Mouse (Mus musculus): ENCODE measurements around the gene Cog8.
"Not testable (repeated sequence)": the region's sequence is repeated elsewhere in the genome, so short reads cannot be mapped to it uniquely, and the experiment has no call there.

Cog8 gene

DNA sequence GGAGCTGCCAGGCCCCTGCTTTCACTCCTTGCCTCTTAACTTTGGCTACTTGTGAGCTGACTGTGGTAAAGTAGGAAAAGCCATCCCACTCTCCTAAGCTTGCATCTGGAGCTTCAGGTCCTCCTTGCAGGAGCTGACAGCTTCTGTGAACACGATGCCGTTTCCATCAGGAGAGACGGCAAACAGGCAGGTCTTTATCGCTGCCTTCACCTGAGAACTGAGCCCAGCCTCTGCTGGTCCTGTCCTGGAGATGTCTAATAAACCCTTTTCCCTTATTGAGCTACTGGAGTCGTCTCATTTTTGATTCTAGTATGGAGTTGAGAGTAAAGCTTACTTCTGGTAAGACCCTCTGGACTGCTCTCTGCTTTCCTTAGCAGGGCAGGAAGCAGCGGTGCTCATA is 11.0 kb downstream of the Cog8 start:
- DNase-seq (ENCODE audit: low spot score in 2 of 2), result no peak

DNA sequence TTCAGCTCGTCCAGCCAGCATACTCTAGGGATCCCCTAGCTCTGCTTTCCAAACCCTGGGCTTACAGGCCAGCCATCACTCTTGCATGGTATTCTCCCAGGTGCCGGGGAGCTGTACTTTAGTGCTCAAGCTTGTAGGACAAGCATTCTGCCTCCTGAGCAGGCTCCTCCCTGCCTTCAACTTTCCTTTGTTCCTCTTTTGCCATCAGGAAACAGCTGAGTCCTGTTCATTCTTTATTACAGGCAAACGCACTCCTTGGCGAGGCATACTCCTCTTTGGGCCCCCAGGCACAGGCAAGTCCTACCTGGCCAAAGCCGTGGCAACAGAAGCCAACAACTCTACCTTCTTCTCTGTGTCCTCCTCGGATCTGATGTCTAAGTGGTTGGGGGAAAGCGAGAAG is 15.9 kb downstream of the Cog8 start:
- no peak for DNase-seq (ENCODE audit: low spot score in 2 of 2)

DNA sequence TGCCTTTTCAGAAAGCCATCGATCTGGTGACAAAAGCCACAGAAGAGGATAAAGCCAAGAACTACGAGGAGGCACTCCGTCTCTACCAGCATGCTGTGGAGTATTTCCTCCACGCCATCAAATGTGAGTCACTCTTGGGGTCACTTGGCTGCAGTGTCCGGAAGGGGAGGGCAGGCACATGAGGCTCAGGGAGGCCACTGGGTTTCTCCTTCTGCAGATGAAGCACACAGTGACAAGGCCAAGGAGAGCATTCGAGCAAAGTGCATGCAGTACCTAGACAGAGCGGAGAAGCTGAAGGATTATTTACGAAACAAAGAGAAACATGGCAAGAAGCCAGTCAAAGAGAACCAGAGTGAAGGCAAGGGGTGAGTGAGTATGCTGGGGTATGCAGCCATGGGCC is 19.9 kb downstream of the Cog8 start:
- DNase-seq (ENCODE audit: low spot score in 2 of 2), result no peak

GRCm38 (mm10) chr8:107035641-107036040 is 20.8 kb downstream of the Cog8 start:
- DNase-seq (ENCODE audit: low spot score in 2 of 2), result no peak

GRCm38 (mm10) chr8:107033609-107034008 is 22.9 kb downstream of the Cog8 start:
- not testable (repeated sequence) for DNase-seq (ENCODE audit: low spot score in 2 of 2)

GRCm38 (mm10) chr8:107031577-107032090 is 24.9 kb downstream of the Cog8 start:
- DNase-seq (ENCODE audit: low spot score in 2 of 2), result no peak

- peak; percentile 96 to 99 for DNase-seq (ENCODE audit: low spot score in 2 of 2)
Observed at GRCm38 (mm10) chr8:107030650-107031576, 25.6 kb downstream of the Cog8 start, which contains the start of gene Vps4a. Gene Vps4a, plus strand, starts transcription at chr8:107031222.

DNA sequence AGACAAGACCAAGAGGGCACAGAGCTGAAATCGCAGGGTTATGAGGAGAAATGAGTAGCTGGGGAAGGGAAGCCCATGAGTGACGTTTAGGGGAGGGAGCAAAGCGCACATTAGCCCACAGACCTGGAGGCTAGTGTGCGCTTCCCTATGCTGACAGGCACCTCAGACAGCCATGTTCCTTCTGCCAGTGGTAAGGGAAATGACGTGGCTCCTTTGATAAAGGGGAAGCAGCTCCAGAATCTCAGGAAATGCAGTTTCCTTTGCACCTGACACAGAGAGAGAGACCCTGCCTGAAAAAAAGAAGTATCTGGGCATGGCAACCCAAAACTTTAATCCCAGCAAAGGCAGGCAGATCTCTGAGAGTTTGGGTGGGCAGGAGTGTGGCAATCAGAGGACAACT is 26.4 kb downstream of the Cog8 start:
- no peak for DNase-seq (ENCODE audit: low spot score in 2 of 2)

DNA sequence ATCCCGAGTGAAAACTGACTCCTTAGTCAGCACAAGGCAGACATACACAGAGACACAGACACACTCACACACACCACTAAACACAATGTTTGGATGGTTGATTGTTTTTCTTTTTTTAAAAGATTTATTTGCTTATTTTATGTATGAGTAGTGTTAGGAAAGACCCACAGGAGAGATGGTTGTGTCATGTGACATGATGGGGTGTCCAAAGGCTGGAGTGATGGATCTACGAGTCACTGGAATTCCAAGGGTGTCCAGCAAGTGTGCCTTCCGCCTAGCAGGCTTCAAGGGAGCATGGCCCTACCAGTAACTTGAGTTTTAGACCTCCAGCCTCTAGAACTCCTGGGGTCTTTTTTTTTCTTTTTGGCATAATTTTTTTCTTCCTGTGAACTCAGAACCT is 27.2 kb downstream of the Cog8 start:
- no peak for DNase-seq (ENCODE audit: low spot score in 2 of 2)

DNA sequence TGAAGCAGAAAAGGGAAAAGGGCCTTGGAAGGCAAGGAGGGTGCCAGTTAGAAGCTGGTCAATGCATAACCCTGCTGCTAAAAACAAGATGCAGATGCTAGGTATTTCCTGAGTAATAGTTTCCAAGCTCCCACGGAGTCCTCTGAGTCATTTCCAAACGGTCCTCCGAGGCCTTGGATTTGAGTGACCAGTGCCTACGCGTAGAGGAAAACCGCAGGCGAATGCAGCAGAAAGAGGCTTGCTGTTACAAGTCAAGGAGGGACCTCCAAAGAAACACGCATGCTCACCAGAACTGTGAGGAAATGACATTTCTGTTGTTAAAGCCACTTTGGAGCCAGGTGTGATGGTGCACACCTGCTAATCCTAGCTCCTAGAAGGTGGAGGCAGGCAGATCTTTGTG is 33.0 kb downstream of the Cog8 start:
- DNase-seq (ENCODE audit: low spot score in 2 of 2), result no peak

DNA sequence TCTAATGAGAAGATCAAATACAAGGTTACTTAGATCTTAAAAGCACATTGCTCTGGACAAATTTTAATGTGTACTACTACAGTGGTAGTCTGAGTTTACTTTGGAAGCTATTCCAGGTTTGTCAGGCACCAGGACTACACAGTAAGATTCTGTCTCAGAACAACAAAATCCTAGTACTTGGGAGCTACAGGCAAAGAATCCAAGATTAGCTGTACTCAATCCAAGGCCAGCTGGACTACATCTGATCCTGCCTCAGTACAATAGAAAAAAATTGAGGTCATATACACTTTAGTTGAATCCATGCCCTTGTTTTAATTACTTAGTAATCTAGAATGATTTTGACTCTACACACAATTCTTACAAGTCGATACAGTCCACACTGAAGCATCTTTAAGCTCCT is 41.6 kb downstream of the Cog8 start:
- no peak for DNase-seq (ENCODE audit: low spot score in 2 of 2)

DNA sequence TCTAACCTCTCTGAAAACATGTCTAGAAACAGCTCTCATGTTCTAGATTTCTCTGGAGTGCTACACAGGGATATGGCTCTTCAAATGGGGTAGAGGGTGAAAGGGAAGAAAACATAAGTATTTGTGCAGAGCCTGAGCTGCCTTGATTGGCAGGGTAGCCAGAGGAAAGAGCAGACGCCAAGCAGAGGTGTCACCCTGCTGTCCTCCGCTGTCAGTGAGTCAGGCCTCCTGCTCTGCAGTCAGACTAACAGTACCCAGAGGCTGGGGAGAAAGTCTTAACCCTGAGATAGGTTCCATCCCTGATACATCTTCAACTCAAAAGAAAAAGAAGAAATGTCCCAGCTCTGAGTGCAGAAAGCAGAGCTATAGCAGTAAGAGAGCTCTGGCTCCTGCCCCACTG is 43.8 kb downstream of the Cog8 start:
- DNase-seq (ENCODE audit: low spot score in 2 of 2), result no peak

- no peak for DNase-seq (ENCODE audit: low spot score in 2 of 2)
Observed at GRCm38 (mm10) chr8:107007795-107008194, 48.7 kb downstream of the Cog8 start.

- peak; percentile 65 to 90 for DNase-seq (ENCODE audit: low spot score in 2 of 2)
Observed at GRCm38 (mm10) chr8:107002532-107002931, 54.0 kb downstream of the Cog8 start.

- no peak for DNase-seq (ENCODE audit: low spot score in 2 of 2)
Observed at GRCm38 (mm10) chr8:106999068-106999467, 57.4 kb downstream of the Cog8 start.

- no peak for DNase-seq (ENCODE audit: low spot score in 2 of 2)
Observed at GRCm38 (mm10) chr8:106997416-106997815, 59.1 kb downstream of the Cog8 start.

GRCm38 (mm10) chr8:106996339-106996738 is 60.1 kb downstream of the Cog8 start:
- DNase-seq (ENCODE audit: low spot score in 2 of 2), result peak in 1 of 2 experiments; percentile 24

Data from spleen, postnatal 10 days (tissue).